ENCODE assay signal across 8 mouse cellular contexts in the genomic region with DNA sequence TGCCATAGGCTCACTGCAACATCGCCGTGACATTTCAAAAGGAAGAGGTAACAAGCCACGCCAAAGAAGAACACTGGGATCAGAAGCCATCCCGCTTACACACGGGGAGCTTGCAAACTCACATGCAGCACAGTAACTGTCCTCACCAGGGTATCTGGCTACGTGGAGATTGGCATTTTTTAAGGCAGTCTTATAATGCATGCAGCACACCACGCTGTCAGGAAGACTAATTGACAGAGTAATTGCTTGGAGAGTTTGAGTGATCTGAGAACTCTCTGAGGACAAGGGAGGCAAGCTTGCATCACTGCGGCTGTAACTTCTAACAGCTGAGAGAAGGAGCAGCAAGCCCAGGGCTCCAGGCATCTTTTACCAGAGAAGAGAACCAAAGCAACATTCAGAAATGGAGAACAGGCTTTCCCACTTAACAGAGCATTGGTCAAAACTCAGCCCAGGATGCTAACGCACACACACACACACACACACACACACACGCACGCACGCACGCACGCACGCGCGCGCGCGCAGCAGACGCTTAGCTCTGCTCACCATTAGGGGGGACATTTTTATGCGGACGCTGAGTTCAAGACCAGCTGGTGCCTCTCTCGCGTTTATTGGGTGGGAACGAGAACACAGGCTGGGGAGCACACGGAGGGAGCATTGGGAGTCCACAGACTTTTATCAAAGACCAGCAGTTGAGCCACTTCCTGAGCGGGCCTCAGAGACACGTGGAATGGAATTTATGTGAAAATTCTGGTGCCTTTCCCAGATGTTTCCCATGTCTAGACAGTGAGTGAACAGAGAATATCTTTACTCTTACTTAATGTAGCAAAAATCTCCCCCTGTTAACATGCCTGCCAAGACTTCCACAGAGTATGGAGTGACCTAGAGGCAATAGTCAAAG.
A peak's percentile ranks its signal among the peaks of the same experiment; 100 is the strongest.
DNase-seq lines count a peak whose midpoint lies in the region; ATAC-seq lines count a peak whose summit lies in the region.

No protein-coding gene starts in this region.

- H3K27me3 ChIP-seq in forebrain, embryonic 15.5 days, result no peaks in the 10 kb centered on the region
- H3K27me3 ChIP-seq in intestine, embryonic 16.5 days (replicated peaks; ENCODE audit: control insufficient read depth, insufficient read depth, low read length), result no peaks in the 10 kb centered on the region
- no peaks in the 10 kb centered on the region for H3K27me3 ChIP-seq in stomach, embryonic 16.5 days (ENCODE audit: control insufficient read depth, insufficient read depth, low read length)

- H3K36me3 ChIP-seq in forebrain, embryonic 15.5 days, result no peaks in the 10 kb centered on the region
- no peaks in the 10 kb centered on the region for H3K36me3 ChIP-seq in intestine, embryonic 16.5 days (ENCODE audit: control insufficient read depth, insufficient read depth, low read length)
- H3K36me3 ChIP-seq in stomach, embryonic 16.5 days (ENCODE audit: control insufficient read depth, insufficient read depth, low read length), result no peaks in the 10 kb centered on the region

- peaks cover 10% of the 10 kb centered on the region for H3K4me1 ChIP-seq in forebrain, embryonic 15.5 days
- no peaks in the 10 kb centered on the region for H3K4me1 ChIP-seq in intestine, embryonic 16.5 days (ENCODE audit: control insufficient read depth, insufficient read depth, low read length)
- H3K4me1 ChIP-seq in stomach, embryonic 16.5 days (ENCODE audit: control insufficient read depth, insufficient read depth, low read length), result no peaks in the 10 kb centered on the region

- no peak overlapping the region for H3K9ac ChIP-seq in forebrain, embryonic 15.5 days (replicated peaks)
- no peak overlapping the region for H3K9ac ChIP-seq in intestine, embryonic 16.5 days (ENCODE audit: low read depth, low read length)
- H3K9ac ChIP-seq in stomach, embryonic 16.5 days (ENCODE audit: low read length), result no peak overlapping the region

- WGBS in forebrain, embryonic 15.5 days, result 38% methylated on average over 29 of the region's 29 CpGs
- 39% methylated on average over 29 of the region's 29 CpGs for WGBS in intestine, embryonic 16.5 days
- WGBS in stomach, embryonic 16.5 days, result 42% methylated on average over 29 of the region's 29 CpGs

- peak; percentile 6 for DNase-seq in right cerebral cortex, postnatal 4 days
- DNase-seq in right cerebral cortex, postnatal 25 days, result no peak
- DNase-seq in left cerebral cortex, adult 11 months (ENCODE audit: low spot score), result no peak
- no peak for DNase-seq in layer of hippocampus, postnatal 14 days (ENCODE audit: low spot score in 2 of 2)
- no peak for DNase-seq in frontal cortex, adult 2 months (ENCODE audit: extremely low spot score in 1 of 2, low spot score in 1 of 2)

- H3K9me3 ChIP-seq in forebrain, embryonic 15.5 days, result no peaks in the 10 kb centered on the region
- H3K9me3 ChIP-seq in intestine, embryonic 16.5 days (ENCODE audit: control insufficient read depth, low read length), result no peaks in the 10 kb centered on the region
- H3K9me3 ChIP-seq in stomach, embryonic 16.5 days (replicated peaks; ENCODE audit: control insufficient read depth, low read length), result no peaks in the 10 kb centered on the region

- H3K4me2 ChIP-seq in forebrain, embryonic 15.5 days (replicated peaks), result peak overlapping the region; percentile 21
- 0 out of 2 replicates have a peak overlapping the region, but pooled peaks have one; percentile 22 for H3K4me2 ChIP-seq in intestine, embryonic 16.5 days (ENCODE audit: low read depth, low read length)
- H3K4me2 ChIP-seq in stomach, embryonic 16.5 days (ENCODE audit: low read depth, low read length), result peak overlapping the region; percentile 20; the same call in 1 of the 2 replicates

- H3K4me3 ChIP-seq in forebrain, embryonic 15.5 days, result no peak overlapping the region
- no peak overlapping the region for H3K4me3 ChIP-seq in intestine, embryonic 16.5 days (ENCODE audit: low read length)
- no peak overlapping the region for H3K4me3 ChIP-seq in stomach, embryonic 16.5 days (replicated peaks; ENCODE audit: low read length)

- no peak overlapping the region for H3K27ac ChIP-seq in forebrain, embryonic 15.5 days (replicated peaks)
- no peak overlapping the region for H3K27ac ChIP-seq in intestine, embryonic 16.5 days (ENCODE audit: low read length)
- H3K27ac ChIP-seq in stomach, embryonic 16.5 days (ENCODE audit: low read length), result no peak overlapping the region

- ATAC-seq in forebrain, embryonic 15.5 days (replicated peaks), result peak; percentile 35; the same call in 1 of the 2 replicates
- no peak for ATAC-seq in intestine, embryonic 16.5 days
- ATAC-seq in stomach, embryonic 16.5 days (ENCODE audit: insufficient read depth, low FRiP score), result peak; percentile 62; the same call in 1 of the 2 replicates
